Mouse (Mus musculus): ENCODE data around the gene Gm16513.
"Not testable (repeated sequence)": the region's sequence is repeated elsewhere in the genome, so short reads cannot be mapped to it uniquely, and the experiment has no call there.

The Gm16513 gene

GRCm38 (mm10) chr5:95182324-95182723 is at the start of gene Gm16513:
TSS of gene Gm16513 (plus strand) at chr5:95182624.
- not testable (repeated sequence) for DNase-seq
